Mouse (Mus musculus): ENCODE measurements at regions not wholly inside any gene's neighbourhood (a gene's known extent, or its start where the extent isn't known, plus 50 kb on each side); places are given as distances from the start of the nearest gene placed in this dataset.

DNA sequence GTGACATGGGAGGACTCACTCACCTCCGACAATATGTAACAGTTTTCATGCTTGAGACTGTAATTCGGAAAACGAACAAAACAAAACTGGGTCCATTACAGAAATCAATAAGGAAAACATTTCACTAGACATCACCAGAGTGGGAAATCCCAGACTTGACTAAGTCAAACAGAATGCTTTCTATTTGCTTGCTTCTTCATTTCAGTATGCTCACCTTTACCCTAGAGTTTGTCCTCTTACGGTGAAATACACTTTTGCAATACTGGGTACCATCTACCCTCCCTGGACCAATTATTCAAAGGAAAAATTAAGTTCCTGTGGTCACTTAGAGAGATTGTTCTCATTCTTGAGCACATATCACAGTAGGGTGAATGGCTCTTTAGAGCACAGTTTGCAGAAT is 613.4 kb upstream of the 4930412O13Rik start:
- no peak for DNase-seq
- Histone ChIP-seq H3K4me3 (no peak overlapping the region), H3K27ac (no peak overlapping the region)
- no peak for TF ChIP-seq CTCF (IDR thresholded peaks at IDR 0.05)
- intact Hi-C loops (cut with DNase I) = no loop called here

DNA sequence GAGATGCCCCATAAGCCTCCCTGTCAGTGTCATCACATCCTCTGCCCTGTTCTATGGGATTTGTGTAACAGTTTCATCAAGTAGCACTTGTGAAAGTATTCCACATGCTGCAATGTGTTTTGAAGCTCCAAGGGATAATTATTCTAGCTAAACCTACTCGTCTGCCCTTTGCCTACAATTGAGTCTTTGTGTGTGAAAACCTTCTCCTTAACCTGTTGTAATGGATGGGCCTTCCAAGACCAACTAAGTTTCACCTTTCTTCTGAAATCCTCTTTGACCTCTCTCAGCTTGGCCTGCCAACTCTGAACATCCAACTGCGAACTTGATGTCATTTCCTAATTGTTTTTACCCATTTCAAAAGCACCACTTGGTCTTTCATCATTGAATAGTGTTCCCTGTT is 597.6 kb upstream of the 4930412O13Rik start:
- no peak for DNase-seq
- intact Hi-C loops (cut with DNase I) = no loop called here
- H3K27ac ChIP-seq = no peak overlapping the region
- TF ChIP-seq CTCF (IDR thresholded peaks at IDR 0.05) = no peak
- H3K4me3 ChIP-seq = no peak overlapping the region

DNA sequence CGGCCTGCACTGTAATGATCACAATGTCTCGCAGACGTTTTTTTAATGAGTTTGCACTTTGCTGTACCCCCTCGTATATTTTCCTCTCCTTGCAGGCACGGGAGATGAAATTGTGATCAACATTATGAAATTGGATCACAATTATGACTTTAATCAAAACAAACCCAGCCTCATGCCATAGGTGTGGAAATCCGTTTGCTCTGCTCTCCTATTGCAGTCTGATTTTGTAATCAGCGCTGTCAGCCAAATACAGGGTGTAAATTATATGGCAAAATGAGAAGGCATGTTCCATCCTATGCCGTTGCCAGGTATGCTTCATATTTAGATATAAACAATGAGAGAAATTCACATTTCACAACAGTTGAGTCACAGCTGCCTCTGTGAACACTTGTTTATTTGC is 595.3 kb upstream of the 4930412O13Rik start:
- Histone ChIP-seq H3K4me3 (no peak overlapping the region), H3K27ac (no peak overlapping the region)
- intact Hi-C loops (cut with DNase I) = no loop called here
- no peak for DNase-seq
- no peak for TF ChIP-seq CTCF (IDR thresholded peaks at IDR 0.05)

DNA sequence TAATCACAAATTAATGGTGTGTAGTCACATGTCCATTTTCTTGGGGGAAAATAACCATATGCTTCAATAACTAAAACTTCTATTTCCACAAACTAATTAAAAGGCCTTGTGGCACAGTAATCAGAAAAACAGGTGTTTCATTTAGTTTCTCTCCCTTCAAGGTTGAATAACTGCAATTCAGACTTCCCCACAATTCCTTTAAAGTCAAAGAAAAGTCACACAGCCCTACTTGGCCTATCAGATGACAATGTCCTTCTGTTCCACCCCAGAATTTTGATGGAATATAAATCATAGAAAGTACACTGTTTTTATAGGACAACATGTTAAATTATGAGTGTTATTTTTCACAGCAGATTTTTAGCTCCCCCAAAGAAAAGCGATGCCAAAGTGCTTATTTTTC is 594.0 kb upstream of the 4930412O13Rik start:
- no peak for TF ChIP-seq CTCF (IDR thresholded peaks at IDR 0.05)
- no peak overlapping the region for H3K27ac ChIP-seq
- intact Hi-C loops (cut with DNase I) = no loop called here
- no peak for DNase-seq
- H3K4me3 ChIP-seq = no peak overlapping the region

DNA sequence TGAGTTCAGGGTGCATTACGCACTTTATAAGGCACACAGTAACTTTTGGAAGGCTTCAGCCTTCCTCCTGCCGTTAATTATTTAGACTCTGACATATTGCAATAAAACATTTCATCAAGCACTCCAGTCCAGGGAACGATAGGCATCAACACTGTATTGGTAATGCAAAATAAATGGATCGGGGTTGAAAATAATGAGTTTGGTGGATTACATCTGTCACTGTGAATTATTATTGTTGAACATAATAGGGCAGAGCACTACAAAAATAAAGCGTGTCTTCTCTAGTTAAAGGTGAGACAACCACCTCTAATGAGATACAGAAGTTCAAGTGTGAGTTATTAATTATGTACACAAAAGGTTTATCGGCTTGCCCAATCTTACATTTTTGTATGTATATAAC is 593.4 kb upstream of the 4930412O13Rik start:
- no peak overlapping the region for H3K27ac ChIP-seq
- no peak for DNase-seq
- intact Hi-C loops (cut with DNase I) = no loop called here
- H3K4me3 ChIP-seq = no peak overlapping the region
- TF ChIP-seq CTCF (IDR thresholded peaks at IDR 0.05) = no peak

DNA sequence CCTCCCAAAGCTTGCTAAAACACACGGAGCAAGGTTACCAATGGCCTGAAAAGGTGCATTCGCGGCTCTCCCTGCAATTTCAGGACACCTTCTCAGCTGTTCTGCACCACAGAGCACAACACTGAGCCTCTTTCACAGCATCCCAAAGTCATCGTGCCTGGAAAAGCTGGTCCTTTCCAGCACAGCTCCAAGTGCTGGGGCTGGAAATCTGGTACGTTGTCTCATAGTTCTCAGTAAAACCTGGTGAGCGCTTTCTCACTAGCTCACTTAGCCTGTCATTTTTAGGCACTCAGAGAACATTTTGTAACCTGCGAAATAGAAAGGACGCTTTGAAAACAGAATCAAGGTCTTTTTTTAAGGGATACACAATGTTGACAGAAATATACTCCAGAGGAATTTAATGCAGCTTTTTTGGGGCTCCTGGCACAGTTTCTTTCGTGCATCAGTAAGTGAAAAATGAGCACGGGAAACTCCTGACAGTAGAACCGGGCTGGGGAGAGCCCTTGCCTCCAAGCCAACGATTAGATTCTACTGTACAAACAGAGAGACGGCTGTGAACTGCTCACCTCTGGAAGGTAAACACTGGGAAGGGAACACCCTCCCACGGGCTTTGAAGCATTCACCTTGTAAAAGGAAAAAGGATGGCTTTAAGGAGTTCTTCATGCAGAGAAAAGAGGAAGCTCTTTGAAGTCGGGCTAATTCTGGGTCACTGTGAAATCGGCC is 549.3 kb upstream of the 4930412O13Rik start:
- no peak for DNase-seq
- TF ChIP-seq CTCF (IDR thresholded peaks at IDR 0.05) = no peak
- H3K4me3 ChIP-seq = no peak overlapping the region
- no peak overlapping the region for H3K27ac ChIP-seq
- intact Hi-C loops (cut with DNase I) = no loop called here

DNA sequence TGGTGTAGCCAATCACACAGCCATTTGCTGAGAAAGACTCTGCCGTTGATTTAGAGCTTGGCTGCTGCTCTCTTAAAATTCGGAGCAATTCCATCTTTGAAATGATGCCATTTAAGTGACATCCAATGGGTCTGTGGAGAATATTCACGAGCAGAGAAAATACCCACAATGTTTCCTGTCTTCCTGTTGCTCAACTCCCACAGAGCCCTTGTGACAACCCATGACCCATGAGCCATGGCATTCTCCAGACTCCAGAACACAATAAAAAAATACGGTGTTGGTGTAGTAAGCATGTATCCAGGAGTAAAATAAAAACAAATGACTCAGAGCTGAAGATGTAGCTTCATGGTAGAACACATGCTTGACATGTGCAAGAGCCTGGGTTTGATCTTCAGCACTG is 532.1 kb upstream of the 4930412O13Rik start:
- Histone ChIP-seq H3K27ac (no peak overlapping the region), H3K4me3 (no peak overlapping the region)
- no peak for TF ChIP-seq CTCF (IDR thresholded peaks at IDR 0.05)
- intact Hi-C loops (cut with DNase I) = no loop called here
- no peak for DNase-seq

GRCm38 (mm10) chr2:9349994-9350393 is 531.1 kb upstream of the 4930412O13Rik start:
- TF ChIP-seq CTCF (IDR thresholded peaks at IDR 0.05) = no peak
- DNase-seq = no peak
- Histone ChIP-seq H3K4me3 (no peak overlapping the region), H3K27ac (no peak overlapping the region)
- intact Hi-C loops (cut with DNase I) = no loop called here

GRCm38 (mm10) chr2:9352190-9352589 is 528.9 kb upstream of the 4930412O13Rik start:
- intact Hi-C loops (cut with DNase I) = no loop called here
- no peak overlapping the region for H3K27ac ChIP-seq
- no peak for TF ChIP-seq CTCF (IDR thresholded peaks at IDR 0.05)

GRCm38 (mm10) chr2:9360020-9360419 is 521.0 kb upstream of the 4930412O13Rik start:
- intact Hi-C loops (cut with DNase I) = no loop called here
- no peak overlapping the region for H3K27ac ChIP-seq
- H3K4me3 ChIP-seq = no peak overlapping the region
- no peak for TF ChIP-seq CTCF (IDR thresholded peaks at IDR 0.05)
- DNase-seq = no peak

More at GRCm38 (mm10) chr2:9352190-9352589, 528.9 kb upstream of the 4930412O13Rik start:
- DNase-seq = no peak
- no peak overlapping the region for H3K4me3 ChIP-seq

DNA sequence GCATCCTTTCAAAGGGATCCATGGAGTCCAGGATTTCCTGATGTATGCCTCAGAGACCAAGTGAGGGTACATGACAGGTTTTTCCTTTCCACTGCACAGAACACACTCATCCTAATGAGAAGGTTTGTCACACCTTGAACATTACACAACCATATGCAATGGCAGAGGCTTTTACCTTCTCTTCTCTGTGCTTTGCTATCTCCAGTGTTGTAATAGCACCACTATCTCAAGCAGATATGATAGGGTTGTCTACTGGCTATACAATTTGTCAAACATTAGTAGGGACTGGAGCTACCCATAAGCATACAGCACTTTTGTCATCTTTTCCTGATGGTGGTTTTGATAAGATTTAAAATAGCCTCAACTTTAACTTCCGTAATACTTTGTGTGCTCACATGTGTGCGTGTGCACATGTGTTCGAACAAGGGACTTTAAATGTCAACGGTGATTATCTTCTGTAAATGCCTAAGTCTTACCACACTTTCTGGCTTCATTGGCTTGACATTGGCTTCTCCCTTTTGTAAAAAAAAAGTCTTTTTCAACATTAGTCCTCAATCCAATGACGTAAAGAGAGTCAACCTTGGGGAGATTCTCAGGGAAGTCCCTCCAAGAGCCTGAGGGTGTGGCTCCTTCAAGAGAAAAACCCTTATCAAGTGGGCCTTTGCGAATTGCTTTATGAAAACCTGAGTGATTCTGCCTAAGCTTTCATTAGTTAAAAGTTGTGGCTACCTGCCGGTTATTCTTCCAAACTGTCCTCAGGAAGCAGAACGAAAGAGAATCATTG is 513.1 kb upstream of the 4930412O13Rik start:
- no peak for TF ChIP-seq CTCF (IDR thresholded peaks at IDR 0.05)
- Histone ChIP-seq H3K4me3 (no peak overlapping the region), H3K27ac (no peak overlapping the region)
- no peak for DNase-seq
- intact Hi-C loops (cut with DNase I) = no loop called here

- H3K4me3 ChIP-seq = no peak overlapping the region
- intact Hi-C loops (cut with DNase I) = no loop called here
- no peak for TF ChIP-seq CTCF (IDR thresholded peaks at IDR 0.05)
- DNase-seq = no peak
- H3K27ac ChIP-seq = no peak overlapping the region
Observed at GRCm38 (mm10) chr2:9369572-9369971, 511.5 kb upstream of the 4930412O13Rik start.

- no peak overlapping the region for H3K4me3 ChIP-seq
- no peak overlapping the region for H3K27ac ChIP-seq
- intact Hi-C loops (cut with DNase I) = no loop called here
- no peak for DNase-seq
- TF ChIP-seq CTCF (IDR thresholded peaks at IDR 0.05) = no peak
Observed at GRCm38 (mm10) chr2:9386566-9386965, 494.5 kb upstream of the 4930412O13Rik start.

DNA sequence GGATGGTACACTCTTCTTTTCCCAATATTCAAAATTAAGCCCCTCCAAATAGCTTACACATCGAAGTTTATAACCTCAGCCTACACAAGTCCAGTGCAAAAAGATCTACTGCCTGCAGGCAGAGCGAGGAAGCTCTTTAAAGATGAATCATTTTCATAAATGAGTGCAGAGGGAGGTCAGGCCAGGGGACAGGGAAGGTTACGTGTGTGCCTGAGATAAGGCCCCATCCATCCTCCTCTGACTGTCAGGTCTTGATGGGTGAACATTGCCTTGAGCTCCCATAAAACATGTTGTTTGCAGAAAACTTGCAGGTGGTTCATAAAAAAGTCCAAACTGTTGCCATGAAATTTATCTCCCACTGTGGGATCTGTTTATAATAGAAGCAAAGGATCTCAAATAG is 493.0 kb upstream of the 4930412O13Rik start:
- intact Hi-C loops (cut with DNase I) = no loop called here
- TF ChIP-seq CTCF (IDR thresholded peaks at IDR 0.05) = no peak
- Histone ChIP-seq H3K4me3 (no peak overlapping the region), H3K27ac (no peak overlapping the region)
- DNase-seq = no peak

Measured in gastrocnemius, adult 2 months (tissue).